Mouse (Mus musculus) T-cell, adult 66 days (primary cell): ENCODE results near the gene Krtap10-10. TPM values are rescaled to one million over a fixed set of nuclear protein-coding genes. Genes with fewer than 3 reads are reported as not detected.

Experiments used
- total RNA-seq, 2 experiments: library from RNA; stranded (reverse); gene quantifications; 3 replicates in 1 of 2; 4 replicates in 1 of 2; pipeline ENCODE4 v1.2.4; 2023

The Krtap10-10 gene
- total RNA-seq = not detected

GRCm38 (mm10) chr10:77835647-77836046 is at the start of gene Krtap10-10:
Gene Krtap10-10, plus strand, starts transcription at chr10:77835947.

GRCm38 (mm10) chr10:77787876-77788275 is 47.9 kb upstream of the Krtap10-10 start, which contains the start of gene Gm7137:
Gene Gm7137, minus strand, starts transcription at chr10:77788200.

GRCm38 (mm10) chr10:77794976-77795375 is 40.8 kb upstream of the Krtap10-10 start, which contains the start of gene Gm9639:
Gene Gm9639, minus strand, starts transcription at chr10:77795076.

GRCm38 (mm10) chr10:77798921-77799508 is 36.7 kb upstream of the Krtap10-10 start, which contains the start of gene Gm19668:
Gene Gm19668, minus strand, starts transcription at chr10:77799133.

GRCm38 (mm10) chr10:77811743-77812142 is 24.0 kb upstream of the Krtap10-10 start, which contains the start of gene Gm9507:
Gene Gm9507, minus strand, starts transcription at chr10:77811843.

GRCm38 (mm10) chr10:77814382-77814781 is 21.4 kb upstream of the Krtap10-10 start, which contains the start of gene Gm2696:
Gene Gm2696, plus strand, starts transcription at chr10:77814682.

GRCm38 (mm10) chr10:77826951-77827350 is 8.8 kb upstream of the Krtap10-10 start, which contains the start of gene Krtap10-4:
Gene Krtap10-4, minus strand, starts transcription at chr10:77827095.

GRCm38 (mm10) chr10:77846503-77846902 is 10.8 kb downstream of the Krtap10-10 start, which contains the start of gene Gm36176:
Gene Gm36176, plus strand, starts transcription at chr10:77846803.

GRCm38 (mm10) chr10:77852559-77852958 is 16.8 kb downstream of the Krtap10-10 start, which contains the start of gene Gm10318:
Gene Gm10318, plus strand, starts transcription at chr10:77852859.

GRCm38 (mm10) chr10:77861675-77862074 is 25.9 kb downstream of the Krtap10-10 start, which contains the start of gene Gm3285:
Gene Gm3285, plus strand, starts transcription at chr10:77861975.

Other genes starting within 250 kb of the Krtap10-10 start
- 10 to 100 TPM; 56.8 to 61.8 TPM for gene Sumo3, start 229.8 kb upstream of the Krtap10-10 start, total RNA-seq
- gene Gm49325, start 229.8 kb upstream of the Krtap10-10 start, total RNA-seq = not detected
- gene Ube2g2, start 213.7 kb upstream of the Krtap10-10 start, total RNA-seq = 10 to 100 TPM; 41.1 to 46.1 TPM
- gene Tspear, start 149.4 kb upstream of the Krtap10-10 start, total RNA-seq = 1 to 10 TPM; 1.6 to 3.3 TPM
- not detected for gene Gm19402, start 145.2 kb upstream of the Krtap10-10 start, total RNA-seq
- not detected for gene Gm9508, start 138.7 kb upstream of the Krtap10-10 start, total RNA-seq
- gene Gm10272, start 129.3 kb upstream of the Krtap10-10 start, total RNA-seq = not detected
- gene Gm10024, start 124.5 kb upstream of the Krtap10-10 start, total RNA-seq = not detected
- gene Gm10142, start 120.1 kb upstream of the Krtap10-10 start, total RNA-seq = not detected
- gene Krtap12-1, start 115.3 kb upstream of the Krtap10-10 start, total RNA-seq = not detected
- gene Gm10100, start 109.5 kb upstream of the Krtap10-10 start, total RNA-seq = not detected
- not detected for gene Gm18596, start 93.3 kb upstream of the Krtap10-10 start, total RNA-seq
- not detected for gene Gm9736, start 84.6 kb upstream of the Krtap10-10 start, total RNA-seq
- gene Gm3233, start 76.3 kb upstream of the Krtap10-10 start, total RNA-seq = not detected
- gene Gm3238, start 64.6 kb upstream of the Krtap10-10 start, total RNA-seq = not detected
- not detected for gene Gm7138, start 59.0 kb upstream of the Krtap10-10 start, total RNA-seq
- gene Gm3250, start 53.4 kb upstream of the Krtap10-10 start, total RNA-seq = not detected
- not detected for gene Gm7137, start 47.7 kb upstream of the Krtap10-10 start, total RNA-seq
- not detected for gene Gm9639, start 40.9 kb upstream of the Krtap10-10 start, total RNA-seq
- not detected for gene Gm19668, start 36.8 kb upstream of the Krtap10-10 start, total RNA-seq
- not detected for gene Gm9507, start 24.1 kb upstream of the Krtap10-10 start, total RNA-seq
- gene Gm2696, start 21.3 kb upstream of the Krtap10-10 start, total RNA-seq = not detected
- not detected for gene Krtap10-4, start 8.9 kb upstream of the Krtap10-10 start, total RNA-seq
- gene Gm36176, start 10.9 kb downstream of the Krtap10-10 start, total RNA-seq = not detected
- not detected for gene Gm10318, start 16.9 kb downstream of the Krtap10-10 start, total RNA-seq
- gene Gm3285, start 26.0 kb downstream of the Krtap10-10 start, total RNA-seq = not detected
- gene Lrrc3, start 66.6 kb downstream of the Krtap10-10 start, total RNA-seq = not detected
- gene Trpm2, start 134.6 kb downstream of the Krtap10-10 start, total RNA-seq = 1 to 10 TPM; 2.1 to 2.3 TPM
- 10 to 100 TPM in 1 of 2 experiments, 1 to 10 TPM in 1; 5.7 to 11.2 TPM for gene 1810043G02Rik, start 142.6 kb downstream of the Krtap10-10 start, total RNA-seq
- gene Pfkl, start 174.1 kb downstream of the Krtap10-10 start, total RNA-seq = 100 to 1,000 TPM in 1 of 2 experiments, 10 to 100 TPM in 1; 93.0 to 116 TPM
- gene Dnmt3l, start 206.0 kb downstream of the Krtap10-10 start, total RNA-seq = not detected
- gene Aire, start 207.7 kb downstream of the Krtap10-10 start, total RNA-seq = not detected
- gene Icosl, start 233.4 kb downstream of the Krtap10-10 start, total RNA-seq = 1 to 10 TPM; 5.5 to 6.9 TPM